Mouse (Mus musculus) spleen, embryonic (tissue): ENCODE results near the gene Gm42906.

Source experiments
- CTCF ChIA-PET: fragments of 350-600 bp; sonication (Branson Sonifier 250); formaldehyde crosslinking; loops from one replicate; lab custom pipeline; 2022; lab: Charles Lee

The Gm42906 gene

GRCm38 (mm10) chr5:151069569-151069968, 358.4 kb downstream of the Gm42906 start:
- CTCF ChIA-PET: no interaction called here

- CTCF ChIA-PET: interaction anchor here (0.6 to 0.7 kb wide), 2 partner anchors 24 to 1044 kb away, joined by 4 to 5 read pairs; no protein-coding TSS in a partner anchor
Measured at GRCm38 (mm10) chr5:151066016-151066415, 361.9 kb downstream of the Gm42906 start.

GRCm38 (mm10) chr5:151065228-151065627, 362.7 kb downstream of the Gm42906 start:
- CTCF ChIA-PET: no interaction called here

DNA sequence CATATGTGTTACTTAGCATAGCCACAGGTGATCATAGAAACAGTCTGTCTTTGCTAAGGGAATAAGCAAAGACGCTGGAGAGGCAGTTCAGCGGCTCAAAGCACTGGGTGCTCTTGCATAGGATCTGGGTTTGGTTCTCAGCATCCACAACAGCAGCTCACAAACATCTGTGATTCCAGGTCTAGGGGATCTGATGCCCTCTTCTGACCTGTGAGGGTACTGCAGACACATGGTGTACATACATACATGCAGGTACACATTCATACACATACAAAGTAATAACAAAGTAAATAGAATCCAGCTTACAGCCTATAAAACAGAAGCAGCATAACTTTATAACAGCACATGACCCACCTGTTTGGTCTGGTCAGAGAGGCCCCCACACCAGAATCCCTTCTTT, 366.0 kb downstream of the Gm42906 start:
- CTCF ChIA-PET: no interaction called here

DNA sequence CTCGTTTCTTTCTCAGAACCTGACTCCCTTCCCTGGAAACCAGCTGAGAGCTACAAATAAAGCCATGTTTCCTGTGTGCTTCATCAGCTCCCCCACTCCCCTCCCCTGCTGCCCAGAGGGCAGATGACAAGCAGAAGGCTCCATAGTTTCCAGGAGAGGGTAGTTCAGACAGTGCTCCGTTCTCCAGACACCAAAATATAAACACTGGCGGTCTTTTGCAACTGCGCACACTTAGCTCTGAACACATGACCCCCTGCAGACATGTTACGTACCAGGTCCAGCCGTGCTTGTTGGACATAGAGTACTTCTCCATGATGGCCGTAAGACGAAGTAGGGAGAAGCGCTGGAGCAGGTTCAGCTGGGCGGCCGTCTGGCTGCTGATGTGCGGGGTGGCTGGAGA, 367.5 kb downstream of the Gm42906 start:
- CTCF ChIA-PET: no interaction called here

- CTCF ChIA-PET: no interaction called here
Measured at GRCm38 (mm10) chr5:151059772-151060171, 368.2 kb downstream of the Gm42906 start.

- CTCF ChIA-PET: no interaction called here
Measured at GRCm38 (mm10) chr5:151059352-151059751, 368.6 kb downstream of the Gm42906 start.

GRCm38 (mm10) chr5:151057716-151058115, 370.2 kb downstream of the Gm42906 start:
- CTCF ChIA-PET: no interaction called here

- CTCF ChIA-PET: no interaction called here
Measured at GRCm38 (mm10) chr5:151056920-151057294, 371.1 kb downstream of the Gm42906 start.

- CTCF ChIA-PET: no interaction called here
Measured at GRCm38 (mm10) chr5:151056255-151056919, 371.6 kb downstream of the Gm42906 start.

DNA sequence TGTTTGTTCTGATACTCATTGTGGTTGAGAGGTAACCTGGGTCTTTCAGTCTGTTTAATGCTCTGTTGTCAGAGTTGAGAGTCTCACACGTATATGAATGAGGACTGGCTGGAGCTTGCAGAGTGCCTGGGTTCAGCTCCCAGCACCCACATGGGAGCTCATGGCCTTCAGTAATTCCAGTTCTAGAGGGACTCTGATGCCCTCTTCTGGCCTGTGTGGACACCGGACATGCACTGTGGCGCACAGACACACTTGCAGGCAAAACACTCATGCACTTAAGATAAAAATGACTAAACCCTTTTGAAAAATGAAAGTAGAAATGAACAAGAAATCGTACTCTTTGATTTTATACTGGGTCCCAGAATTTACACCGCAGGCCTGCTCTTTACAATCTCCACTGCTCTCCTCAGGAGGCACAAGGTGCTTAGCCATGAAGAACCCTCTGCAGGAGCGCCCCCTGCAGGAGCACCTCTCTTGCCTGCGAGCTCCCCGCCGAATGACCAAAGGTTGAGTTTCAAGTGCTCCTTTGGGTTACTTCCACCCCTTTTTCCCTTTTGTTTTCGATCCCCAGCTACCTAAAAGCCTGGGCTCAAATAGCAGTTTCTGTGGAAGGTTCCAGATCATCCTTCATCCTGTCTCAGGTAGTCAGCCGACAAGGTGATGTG, 372.4 kb downstream of the Gm42906 start:
- CTCF ChIA-PET: no interaction called here

DNA sequence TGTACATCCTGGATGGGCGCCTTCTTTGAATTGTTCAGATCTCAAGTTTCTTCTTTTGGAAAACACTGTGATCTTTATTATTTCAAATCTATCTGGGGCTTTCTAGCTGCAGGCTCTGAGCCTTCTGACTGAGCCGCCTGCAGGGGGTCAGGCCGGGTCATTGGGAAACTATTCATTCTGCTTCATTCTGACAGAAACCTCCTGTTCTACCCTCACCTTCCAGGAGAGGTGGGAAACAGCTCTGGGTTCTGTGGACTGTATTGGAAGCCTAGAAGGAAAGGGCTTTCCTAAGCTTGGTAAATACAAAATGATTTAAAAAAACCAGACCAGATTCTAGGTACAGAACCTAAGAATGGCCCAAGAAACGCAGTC, 373.2 kb downstream of the Gm42906 start:
- CTCF ChIA-PET: no interaction called here

DNA sequence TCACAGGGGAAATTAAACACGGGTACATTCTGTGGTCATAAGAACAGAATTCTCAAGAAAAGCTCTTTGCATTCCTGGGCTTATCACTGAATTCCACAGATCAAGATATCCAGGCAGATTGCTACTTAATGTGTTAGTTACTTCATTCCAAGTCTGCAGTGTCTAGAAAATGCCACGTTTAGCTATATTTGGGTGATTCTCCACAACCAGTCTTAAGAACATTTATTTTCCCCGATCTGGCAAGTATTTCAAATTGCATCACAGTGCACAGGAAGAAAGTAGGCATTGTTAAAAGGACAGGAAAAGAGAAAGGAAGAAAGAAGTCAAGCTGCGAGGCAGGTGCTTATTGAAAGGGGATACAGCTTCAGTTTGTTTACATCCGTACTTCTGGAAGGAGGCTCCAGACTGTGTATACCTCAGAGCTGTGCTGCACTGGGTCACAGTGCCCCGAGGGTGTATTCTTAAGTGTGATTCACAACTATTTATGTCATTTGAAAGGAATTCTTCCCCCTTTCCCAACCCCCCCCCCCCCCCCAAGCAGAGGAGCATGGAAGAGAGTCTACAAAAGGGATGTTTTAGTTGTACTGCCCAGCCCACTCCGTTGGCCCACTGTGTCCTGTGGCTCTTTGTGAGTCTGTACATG, 373.7 kb downstream of the Gm42906 start:
- CTCF ChIA-PET: no interaction called here

GRCm38 (mm10) chr5:151053190-151053589, 374.8 kb downstream of the Gm42906 start:
- CTCF ChIA-PET: no interaction called here

- CTCF ChIA-PET: no interaction called here
Measured at GRCm38 (mm10) chr5:151052331-151052730, 375.6 kb downstream of the Gm42906 start.

GRCm38 (mm10) chr5:151047488-151047887, 380.5 kb downstream of the Gm42906 start:
- CTCF ChIA-PET: no interaction called here

GRCm38 (mm10) chr5:151046917-151047316, 381.0 kb downstream of the Gm42906 start:
- CTCF ChIA-PET: no interaction called here

GRCm38 (mm10) chr5:151046131-151046530, 381.8 kb downstream of the Gm42906 start:
- CTCF ChIA-PET: no interaction called here

DNA sequence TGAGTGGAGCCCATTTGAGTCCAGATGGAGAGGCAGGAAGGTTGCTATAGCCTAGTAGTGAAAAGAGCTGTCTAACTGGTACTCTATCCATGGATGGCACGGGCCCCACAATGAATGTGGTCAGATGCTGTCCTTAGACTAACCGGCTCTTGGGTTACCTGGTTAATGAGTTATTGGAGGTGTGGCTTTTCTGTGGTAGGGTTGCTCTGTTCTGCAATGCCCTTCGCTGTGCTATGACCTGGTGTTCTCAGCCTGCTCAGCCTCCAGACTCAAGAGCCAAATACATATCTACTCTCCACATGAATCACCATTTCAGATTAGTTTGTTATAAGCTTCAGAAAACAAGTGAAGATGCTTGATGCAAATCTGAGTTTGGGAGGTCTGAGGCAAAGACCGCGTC, 385.1 kb downstream of the Gm42906 start:
- CTCF ChIA-PET: interaction anchor here (0.6 kb wide), 1 partner anchor 24 kb away, joined by 5 read pairs; no protein-coding TSS in a partner anchor

- CTCF ChIA-PET: no interaction called here
Measured at GRCm38 (mm10) chr5:151037871-151038270, 390.1 kb downstream of the Gm42906 start.

DNA sequence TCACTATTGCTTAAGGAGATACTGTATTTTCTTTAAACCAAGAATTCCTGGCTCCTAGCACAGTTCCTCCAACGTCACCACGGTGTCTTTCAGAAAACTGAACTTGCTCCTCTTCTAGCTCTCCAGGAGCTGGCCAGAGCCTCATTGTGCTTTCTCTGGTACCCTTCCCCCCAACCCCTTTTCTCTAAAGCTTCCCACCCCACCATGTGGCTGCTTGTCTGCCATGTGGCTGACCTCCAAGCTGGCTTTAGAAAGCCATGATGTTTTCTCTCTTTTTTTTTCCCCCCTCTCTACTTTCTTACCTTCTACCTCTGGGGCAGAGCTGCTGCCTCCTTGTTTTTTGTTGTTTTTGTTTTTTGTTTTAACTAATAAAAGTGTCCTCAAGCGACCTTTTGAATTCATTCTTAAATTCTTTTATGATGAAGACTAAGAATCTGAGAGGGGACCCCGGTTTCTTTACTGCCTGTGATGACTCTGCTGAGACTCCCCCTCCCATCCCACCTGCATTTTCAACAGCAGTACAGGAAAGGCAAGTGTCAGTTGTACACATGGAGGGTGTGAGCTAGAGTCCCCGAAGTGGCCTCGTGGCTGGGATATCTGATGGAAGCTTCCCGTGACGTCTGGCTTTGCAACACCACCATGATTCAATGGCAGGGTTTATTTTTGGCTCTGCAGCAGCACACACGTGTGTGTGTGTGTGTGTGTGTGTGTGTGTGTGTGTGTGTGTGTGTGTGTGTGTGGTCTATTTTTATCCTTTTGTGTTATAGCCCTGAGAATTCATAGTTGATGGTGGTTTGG, 393.0 kb downstream of the Gm42906 start:
- CTCF ChIA-PET: no interaction called here

DNA sequence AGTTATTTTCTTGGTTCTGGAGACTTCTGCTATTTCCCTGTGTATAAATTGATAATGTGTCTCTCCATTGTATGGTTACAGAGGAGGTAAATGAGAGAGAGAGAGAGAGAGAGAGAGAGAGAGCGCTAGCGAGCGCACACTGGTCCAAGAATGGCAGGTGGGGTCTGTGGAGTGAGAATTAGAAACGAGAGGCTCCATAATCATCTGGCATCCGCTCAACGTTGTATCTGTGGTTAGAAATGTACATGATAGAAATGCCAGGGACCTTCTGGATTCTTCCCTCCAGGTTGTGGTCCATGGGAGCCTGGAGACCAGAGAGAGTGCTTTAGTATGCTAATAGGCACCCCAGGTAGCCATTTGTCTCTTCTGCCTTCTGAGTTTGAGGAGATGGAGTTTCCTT, 399.1 kb downstream of the Gm42906 start:
- CTCF ChIA-PET: no interaction called here
